Mouse (Mus musculus): ENCODE measurements around the gene Pde4d.

The Pde4d gene

GRCm38 (mm10) chr13:109761081-109761480 lies 1311.3 kb downstream of the Pde4d start:
- no peak for DNase-seq (ENCODE audit: extremely low spot score)

- DNase-seq (ENCODE audit: extremely low spot score), result no peak
Measured at GRCm38 (mm10) chr13:109774791-109775190, 1325.0 kb downstream of the Pde4d start.

- peak; percentile 26 for DNase-seq (ENCODE audit: extremely low spot score)
Measured at GRCm38 (mm10) chr13:109775197-109775596, 1325.4 kb downstream of the Pde4d start.

GRCm38 (mm10) chr13:109776116-109776515 lies 1326.4 kb downstream of the Pde4d start:
- peak; percentile 89 for DNase-seq (ENCODE audit: extremely low spot score)

GRCm38 (mm10) chr13:109776995-109777394 lies 1327.2 kb downstream of the Pde4d start:
- no peak for DNase-seq (ENCODE audit: extremely low spot score)

GRCm38 (mm10) chr13:109777441-109777840 lies 1327.7 kb downstream of the Pde4d start:
- no peak for DNase-seq (ENCODE audit: extremely low spot score)

- no peak for DNase-seq (ENCODE audit: extremely low spot score)
Measured at GRCm38 (mm10) chr13:109778297-109778835, 1328.6 kb downstream of the Pde4d start.

GRCm38 (mm10) chr13:109781466-109781865 lies 1331.7 kb downstream of the Pde4d start:
- no peak for DNase-seq (ENCODE audit: extremely low spot score)

- DNase-seq (ENCODE audit: extremely low spot score), result no peak
Measured at GRCm38 (mm10) chr13:109788604-109789003, 1338.9 kb downstream of the Pde4d start.

GRCm38 (mm10) chr13:109789151-109789550 lies 1339.4 kb downstream of the Pde4d start:
- no peak for DNase-seq (ENCODE audit: extremely low spot score)

GRCm38 (mm10) chr13:109790045-109790715 lies 1340.4 kb downstream of the Pde4d start:
- DNase-seq (ENCODE audit: extremely low spot score), result no peak

- DNase-seq (ENCODE audit: extremely low spot score), result no peak
Measured at GRCm38 (mm10) chr13:109793918-109794317, 1344.2 kb downstream of the Pde4d start.

- no peak for DNase-seq (ENCODE audit: extremely low spot score)
Measured at GRCm38 (mm10) chr13:109798651-109799050, 1348.9 kb downstream of the Pde4d start.

- DNase-seq (ENCODE audit: extremely low spot score), result no peak
Measured at GRCm38 (mm10) chr13:109802201-109802600, 1352.5 kb downstream of the Pde4d start.

- no peak for DNase-seq (ENCODE audit: extremely low spot score)
Measured at GRCm38 (mm10) chr13:109806193-109806966, 1356.6 kb downstream of the Pde4d start.

GRCm38 (mm10) chr13:109807036-109807435 lies 1357.3 kb downstream of the Pde4d start:
- DNase-seq (ENCODE audit: extremely low spot score), result no peak

GRCm38 (mm10) chr13:109807446-109807845 lies 1357.7 kb downstream of the Pde4d start:
- DNase-seq (ENCODE audit: extremely low spot score), result no peak

- no peak for DNase-seq (ENCODE audit: extremely low spot score)
Measured at GRCm38 (mm10) chr13:109808039-109808438, 1358.3 kb downstream of the Pde4d start.

- no peak for DNase-seq (ENCODE audit: extremely low spot score)
Measured at GRCm38 (mm10) chr13:109808946-109809345, 1359.2 kb downstream of the Pde4d start.

- DNase-seq (ENCODE audit: extremely low spot score), result no peak
Measured at GRCm38 (mm10) chr13:109809646-109810045, 1359.9 kb downstream of the Pde4d start.

GRCm38 (mm10) chr13:109813924-109814323 lies 1364.2 kb downstream of the Pde4d start:
- no peak for DNase-seq (ENCODE audit: extremely low spot score)

- no peak for DNase-seq (ENCODE audit: extremely low spot score)
Measured at GRCm38 (mm10) chr13:109819071-109819470, 1369.3 kb downstream of the Pde4d start.

- no peak for DNase-seq (ENCODE audit: extremely low spot score)
Measured at GRCm38 (mm10) chr13:109820141-109820540, 1370.4 kb downstream of the Pde4d start.

All from embryo, embryonic 9.5 days (tissue).